Mouse (Mus musculus) G1E-ER4 (cell line): ENCODE data around the gene Ciita. TPM values are rescaled to one million over a fixed set of nuclear protein-coding genes. Genes with fewer than 3 reads are reported as not detected.

Experiments
- GATA1 ChIP-seq: IDR thresholded peaks from one replicate; pipeline ENCODE4 v1.8.0; 2012; ENCODE audit warnings: low read length, inconsistent platforms
- polyA plus RNA-seq: library from polyadenylated mRNA; stranded (reverse); fragments of >175 nt; gene quantifications from 2 replicates; pipeline ENCODE4 v1.2.3, GENCODE M21; 2012

Gene Ciita
- 0.01 TPM in 2 replicates for polyA plus RNA-seq

DNA sequence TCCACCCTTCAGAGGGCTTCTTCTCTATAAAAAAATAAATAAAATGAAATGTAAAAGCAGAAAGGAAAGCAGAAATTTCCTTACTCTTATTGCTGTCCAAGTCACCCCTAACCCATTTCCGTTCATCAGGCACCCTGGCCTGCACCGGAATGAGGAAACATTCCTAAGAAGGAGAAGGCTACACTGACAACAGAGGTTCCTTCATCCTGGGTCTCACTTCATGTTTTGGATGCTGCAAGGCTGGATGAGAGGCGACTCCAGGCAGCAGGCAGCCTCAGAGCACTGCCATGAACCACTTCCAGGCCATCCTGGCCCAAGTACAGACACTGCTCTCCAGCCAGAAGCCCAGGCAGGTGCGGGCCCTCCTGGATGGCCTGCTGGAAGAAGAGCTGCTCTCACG lies at the start of gene Ciita:
Gene Ciita (plus strand): TSS at position 203 of the 400 bp plus-strand sequence.
- no peak for TF ChIP-seq GATA1

DNA sequence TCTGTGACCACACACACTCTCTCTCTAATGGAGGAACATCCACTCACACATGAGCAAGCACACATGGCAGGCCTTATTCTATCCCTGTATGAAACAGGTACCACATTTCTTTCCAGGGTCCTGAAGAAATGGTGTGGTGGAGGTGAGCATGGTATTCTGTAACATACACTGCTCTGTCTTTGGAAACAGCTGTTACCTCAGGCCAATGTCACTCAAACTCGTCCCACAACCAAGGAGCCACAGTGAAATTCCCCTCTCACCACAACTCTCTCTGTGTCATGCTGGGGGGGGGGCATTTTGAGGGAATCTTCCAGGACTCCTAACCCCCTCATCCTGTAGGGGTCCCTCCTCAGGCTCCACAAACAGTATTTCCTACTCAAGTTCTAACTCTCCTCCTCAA lies 47.9 kb upstream of the Ciita start:
- TF ChIP-seq GATA1, result no peak

DNA sequence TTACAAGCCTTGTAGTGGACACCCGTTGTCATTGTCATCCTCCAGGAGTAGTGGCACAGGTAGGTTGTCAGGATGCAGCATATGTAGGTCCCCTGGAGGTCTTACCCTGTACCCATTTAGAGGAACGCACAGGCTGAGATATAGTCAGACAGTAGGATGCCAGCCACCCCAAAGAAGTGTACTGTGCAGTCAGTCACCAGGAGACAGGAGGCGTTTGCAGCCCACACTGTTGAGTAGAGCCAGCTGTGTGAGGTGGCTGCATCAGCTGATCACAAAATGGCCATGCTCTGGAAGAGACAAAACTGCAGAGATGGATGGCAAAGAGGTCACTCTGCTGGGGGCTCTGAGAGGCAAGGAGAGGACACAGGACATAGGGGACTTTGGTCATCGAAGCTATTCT lies 47.5 kb upstream of the Ciita start:
- no peak for TF ChIP-seq GATA1

DNA sequence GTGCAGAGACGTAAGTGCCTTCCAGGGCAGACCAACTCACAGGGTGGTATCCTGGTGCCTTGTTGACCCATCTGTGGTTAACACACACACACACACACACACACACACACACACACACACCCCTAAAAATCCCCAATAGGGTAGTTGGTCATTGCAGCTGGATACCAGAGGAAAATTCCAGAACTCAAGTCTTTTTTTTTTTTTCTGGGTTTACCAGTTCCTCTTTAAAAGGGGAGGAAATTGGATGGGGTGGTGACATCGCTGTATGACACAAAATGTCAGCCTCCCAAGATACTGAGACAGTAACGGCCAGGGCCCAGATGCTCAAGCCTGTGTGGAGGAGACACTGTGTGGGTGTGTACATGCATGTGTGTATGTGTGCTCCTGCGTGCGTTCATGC lies 46.5 kb upstream of the Ciita start:
- TF ChIP-seq GATA1, result no peak

DNA sequence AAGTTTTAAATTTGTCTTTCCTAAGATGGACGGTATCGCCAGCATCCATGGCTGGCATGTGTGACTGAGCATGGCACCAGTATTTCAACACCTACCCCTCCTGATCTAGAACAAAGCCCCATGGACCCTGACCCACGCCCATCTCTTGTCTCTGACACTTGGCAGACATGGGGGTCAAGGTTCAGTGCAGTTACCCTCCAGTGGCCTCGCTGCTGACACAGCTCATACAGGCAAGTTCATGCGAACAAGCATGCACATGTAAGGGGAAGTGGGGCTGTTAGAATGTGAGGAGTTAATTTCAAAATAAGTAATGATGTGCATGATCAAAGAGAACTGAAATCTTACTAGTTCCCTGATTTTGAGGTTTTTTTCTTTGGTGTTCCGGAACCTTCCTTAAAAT lies 43.7 kb upstream of the Ciita start:
- TF ChIP-seq GATA1, result no peak

DNA sequence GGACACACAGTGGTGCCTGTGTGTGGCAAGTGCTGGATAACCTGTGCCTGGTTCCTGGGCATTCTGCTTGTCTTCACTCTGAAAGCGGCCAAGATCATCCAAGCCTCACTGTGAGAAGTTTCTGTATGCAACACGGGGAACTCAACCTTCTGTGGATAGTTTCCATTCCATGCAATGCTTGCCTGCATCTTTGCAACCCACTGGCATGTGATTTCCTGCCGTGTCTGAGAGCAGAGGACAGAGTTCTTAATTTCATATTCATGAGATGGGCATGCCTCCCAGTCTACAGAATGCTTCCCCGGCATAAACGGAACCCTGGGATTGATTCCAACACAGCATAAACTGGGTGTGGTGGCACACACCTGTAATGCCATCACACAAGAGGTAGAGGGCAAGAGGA lies 41.8 kb upstream of the Ciita start:
- TF ChIP-seq GATA1, result no peak

DNA sequence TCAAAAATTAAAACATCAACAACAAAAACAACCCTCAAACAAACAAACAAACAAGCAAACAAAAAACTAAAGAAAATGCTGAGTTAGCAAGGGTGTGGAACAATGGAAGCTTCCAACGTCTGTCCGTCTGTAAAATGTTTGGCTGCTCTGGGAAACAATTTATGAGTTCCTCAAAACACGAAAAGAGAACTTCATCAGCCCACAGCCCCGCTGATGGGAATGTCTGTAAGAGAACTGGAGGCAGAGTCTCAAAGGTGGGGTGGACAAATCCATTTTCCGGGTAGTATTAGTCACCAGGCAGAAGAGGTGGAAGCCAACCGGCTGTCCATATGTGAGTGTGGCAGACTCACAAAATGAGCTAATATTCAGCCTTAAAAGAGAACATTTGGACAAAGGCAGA lies 38.5 kb upstream of the Ciita start:
- TF ChIP-seq GATA1, result no peak

DNA sequence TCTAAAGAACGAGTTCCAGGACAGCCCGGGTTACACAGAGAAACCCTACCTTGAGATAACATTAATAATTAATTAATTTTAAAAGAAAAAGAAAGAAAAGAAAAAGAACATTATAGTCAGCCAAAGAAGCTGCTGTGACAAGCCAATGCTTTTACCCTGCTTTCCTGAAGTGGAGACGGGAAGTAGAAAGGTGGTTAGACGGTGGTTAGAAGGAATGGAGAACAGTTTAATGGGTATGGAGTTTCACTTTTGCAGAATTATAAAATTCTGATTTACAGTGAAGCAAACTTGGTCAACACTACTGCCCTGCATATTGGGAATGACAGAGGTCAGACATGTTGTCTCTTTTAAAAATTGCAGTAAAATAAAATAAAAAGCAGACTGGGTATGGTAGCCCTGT lies 38.1 kb upstream of the Ciita start:
- no peak for TF ChIP-seq GATA1

DNA sequence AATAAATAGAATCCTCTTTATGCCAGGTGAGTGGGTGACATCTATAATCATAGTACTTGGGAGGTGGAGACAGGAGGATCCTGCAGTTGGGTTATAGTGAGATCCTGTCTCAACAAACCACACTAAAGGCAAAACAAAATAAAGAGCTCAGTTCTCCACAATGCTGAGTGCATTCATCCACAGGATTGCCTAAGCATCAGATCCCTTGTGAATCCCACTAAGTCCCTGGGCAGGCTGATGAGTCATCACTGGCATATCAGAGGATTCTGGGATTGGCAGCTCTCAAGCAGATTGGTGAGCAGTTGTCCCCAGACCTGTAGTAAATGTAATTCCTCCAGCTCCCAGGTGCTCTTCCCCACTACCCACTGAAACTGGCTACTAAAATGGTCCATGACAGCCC lies 36.1 kb upstream of the Ciita start:
- no peak for TF ChIP-seq GATA1

DNA sequence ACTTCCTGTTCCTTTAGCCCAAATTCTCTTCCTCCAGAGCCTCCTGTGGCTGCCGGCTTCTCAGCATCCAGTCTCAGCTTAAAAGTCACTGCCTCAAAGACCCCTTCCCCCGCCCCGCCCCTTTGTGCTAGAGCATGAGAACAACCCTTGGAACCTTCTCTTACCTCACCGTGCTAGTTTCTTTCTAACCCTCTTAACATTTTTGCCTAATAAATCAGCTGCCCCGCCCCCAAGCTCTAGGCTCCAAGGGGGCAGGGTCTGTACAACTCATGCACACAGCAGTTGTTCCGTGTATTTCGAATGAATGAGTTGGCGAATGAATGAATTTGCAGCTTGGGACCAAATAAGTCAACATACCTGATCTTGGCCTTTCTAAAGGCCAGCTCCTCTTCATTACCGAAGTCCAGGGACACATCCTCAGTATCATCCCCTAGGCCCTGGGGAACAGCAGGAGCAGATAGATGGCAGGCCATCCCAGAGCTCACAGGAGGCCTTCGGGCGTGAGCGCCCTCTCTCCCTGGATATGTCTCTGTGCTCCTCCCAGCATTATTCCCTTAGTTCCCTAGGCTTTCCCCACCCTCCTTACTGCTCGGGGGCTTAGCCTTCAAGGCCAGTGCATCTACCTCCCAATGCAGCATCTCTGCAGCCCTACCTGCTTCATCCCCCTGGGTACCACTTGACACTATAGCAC lies 33.1 kb upstream of the Ciita start:
- no peak for TF ChIP-seq GATA1

DNA sequence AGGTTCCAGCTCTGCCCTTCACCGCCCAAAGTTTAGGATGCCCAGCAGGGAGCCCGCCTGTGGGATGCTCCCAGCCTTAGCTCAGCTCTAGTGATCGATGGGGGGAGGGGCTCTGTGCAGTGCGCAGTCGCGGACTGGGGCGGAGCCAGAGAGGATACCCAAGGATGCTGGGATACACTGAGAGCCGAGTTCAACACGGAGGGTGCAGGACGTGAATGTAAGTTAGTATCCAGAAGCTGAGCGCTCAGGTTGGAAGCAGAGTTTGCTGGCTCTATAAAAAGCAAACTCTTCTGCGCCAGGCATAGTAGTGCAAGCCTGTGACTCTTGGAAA lies 32.6 kb upstream of the Ciita start, which contains the start of gene Tvp23a:
Gene Tvp23a (minus strand): TSS at position 99 of the 331 bp plus-strand sequence.
- no peak for TF ChIP-seq GATA1

DNA sequence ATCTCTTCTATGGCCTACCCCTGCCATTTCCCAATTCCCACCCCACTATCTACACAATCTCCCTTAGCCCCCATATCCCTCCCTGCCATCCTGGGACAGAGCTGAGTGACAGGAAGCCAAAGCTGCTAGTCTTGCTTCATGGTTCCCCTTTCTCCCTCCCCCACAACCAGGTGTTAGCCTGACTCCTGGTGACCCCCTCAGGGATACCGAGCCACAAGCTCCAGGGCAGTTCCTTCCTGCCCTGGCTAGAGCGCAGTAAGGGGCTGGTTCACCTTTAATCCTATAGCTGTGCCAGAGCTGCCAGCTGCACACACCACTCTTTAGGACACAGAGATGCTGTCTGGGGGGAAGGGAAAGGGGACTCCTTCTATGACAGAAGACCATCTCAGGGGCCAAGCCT lies 32.1 kb upstream of the Ciita start:
- TF ChIP-seq GATA1, result no peak

DNA sequence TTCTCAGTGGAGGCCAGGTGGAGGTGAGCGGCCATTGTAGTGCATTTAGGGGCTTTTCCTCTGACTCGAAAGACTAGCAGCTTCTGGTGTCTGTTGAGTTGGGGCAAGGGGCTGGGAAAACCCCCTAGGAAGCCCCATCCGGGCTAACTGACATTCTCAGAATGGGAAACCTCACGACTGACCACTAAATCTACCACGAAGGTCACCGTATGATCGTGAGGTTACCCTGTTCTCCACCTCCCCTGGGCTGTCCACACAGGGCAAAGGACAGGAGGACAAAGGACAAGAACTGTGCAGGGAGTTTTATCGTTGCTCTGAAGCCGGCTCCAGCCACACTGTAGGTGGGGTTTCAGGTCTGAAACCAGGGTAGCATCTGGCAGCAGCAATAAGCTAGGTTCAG lies 30.9 kb upstream of the Ciita start:
- TF ChIP-seq GATA1, result no peak

DNA sequence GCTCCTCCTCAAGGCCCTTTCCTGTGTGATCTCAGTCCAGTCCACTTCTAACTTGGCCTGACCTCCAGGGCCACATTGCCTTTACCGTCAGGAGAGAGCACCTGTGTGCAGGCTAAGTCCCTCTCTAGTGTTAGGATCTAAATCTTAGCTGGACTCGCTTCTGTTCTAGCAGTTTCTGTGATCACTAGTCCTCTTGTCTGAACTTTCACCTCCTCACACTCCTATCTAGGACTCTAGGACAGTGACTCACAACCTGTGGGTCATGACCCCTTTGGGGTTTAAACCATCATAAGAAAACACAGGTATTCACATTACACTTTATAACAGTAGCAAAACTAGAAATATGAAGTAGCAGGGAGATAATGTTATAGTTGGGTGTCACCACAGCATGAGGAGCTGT lies 28.0 kb upstream of the Ciita start:
- no peak for TF ChIP-seq GATA1

DNA sequence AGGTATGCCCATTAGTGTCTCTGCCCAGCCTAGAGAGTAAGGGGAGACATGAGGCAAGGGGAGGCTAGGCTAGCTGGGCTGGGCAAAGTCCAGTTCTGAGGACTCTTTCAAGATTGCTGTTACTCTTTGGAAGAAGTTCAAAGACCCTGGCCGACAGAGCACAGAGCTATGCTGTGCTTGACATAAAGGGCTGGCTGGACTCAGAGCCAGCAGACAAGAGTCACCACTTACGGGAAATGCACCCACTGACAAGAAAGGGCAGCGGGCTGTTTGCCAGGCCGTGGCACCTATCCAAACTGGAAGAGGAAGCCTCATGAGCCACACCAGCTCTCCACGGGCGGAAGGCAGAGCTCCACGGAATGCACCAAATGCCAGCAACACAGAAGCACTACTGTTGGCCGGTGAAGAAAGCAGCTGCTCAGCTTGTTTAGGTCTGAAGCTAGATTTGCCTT lies 27.4 kb upstream of the Ciita start:
- no peak for TF ChIP-seq GATA1

DNA sequence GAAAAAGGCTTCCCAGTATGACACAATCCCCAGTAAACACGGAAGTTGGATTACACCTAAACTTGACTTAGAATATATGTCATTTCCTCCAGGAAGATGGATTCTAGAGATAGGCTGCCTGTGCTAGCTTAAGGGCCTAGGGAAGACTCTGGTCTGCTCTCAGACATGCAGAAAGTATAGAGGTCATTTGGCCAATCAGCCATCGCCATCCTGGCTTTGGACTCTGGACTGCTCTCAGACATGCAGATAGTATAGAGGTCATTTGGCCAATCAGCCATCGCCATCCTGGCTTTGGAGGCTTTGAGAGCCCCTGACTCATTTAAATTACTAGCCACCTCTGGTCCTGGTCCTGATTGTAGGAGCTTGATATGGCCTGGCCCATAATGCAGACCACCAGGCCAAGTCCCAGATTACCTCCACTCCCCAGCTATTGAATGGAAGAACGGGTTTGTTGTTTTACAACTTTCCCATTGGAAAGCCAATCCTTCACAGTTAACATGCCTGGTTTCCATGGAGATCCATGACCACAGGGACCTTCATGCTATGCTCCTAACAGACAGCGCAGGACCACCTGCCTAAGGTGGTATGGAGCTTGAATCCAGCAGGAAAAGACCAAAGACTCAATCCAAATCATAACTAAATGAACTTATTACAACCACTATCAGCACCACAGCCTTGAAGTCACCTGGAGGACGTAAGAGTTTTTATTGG lies 25.8 kb upstream of the Ciita start:
- TF ChIP-seq GATA1, result no peak

DNA sequence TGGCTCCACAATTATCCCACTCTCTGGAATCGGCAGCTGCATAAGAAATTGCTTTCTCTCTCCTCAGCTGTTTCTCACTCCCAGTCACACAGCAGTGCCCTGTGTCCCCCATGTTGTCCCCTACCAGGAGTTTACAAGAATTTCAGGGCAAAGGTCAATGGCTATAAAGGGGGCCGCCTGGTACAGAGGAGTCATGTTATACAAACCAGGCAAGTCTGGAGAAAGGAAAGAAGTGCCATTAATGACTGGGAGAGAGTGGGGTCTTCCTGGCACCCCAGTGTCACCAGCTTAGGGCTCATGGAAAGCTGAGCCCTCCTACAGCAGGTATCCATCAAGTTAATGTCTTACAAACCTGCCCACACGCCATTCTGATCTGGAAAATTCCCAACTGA lies 25.3 kb upstream of the Ciita start:
- no peak for TF ChIP-seq GATA1

DNA sequence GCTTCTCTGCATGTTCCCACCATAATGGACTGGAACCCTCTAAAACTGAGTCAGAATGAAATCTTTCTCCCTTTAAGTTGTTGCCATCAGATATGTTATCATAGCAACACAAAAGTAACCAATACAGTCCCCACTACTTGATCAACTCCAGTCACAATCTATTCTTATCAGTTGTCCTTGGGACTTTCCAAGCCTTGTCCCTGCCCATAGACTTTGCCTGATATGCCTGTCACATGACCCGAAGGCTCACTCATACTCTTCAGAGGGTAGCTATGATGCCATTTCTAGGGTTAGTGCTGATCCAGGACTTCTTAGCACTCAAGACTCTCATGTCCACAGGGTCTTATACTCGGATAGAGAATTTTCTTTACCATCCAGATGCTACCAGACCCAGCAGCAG lies 19.7 kb upstream of the Ciita start:
- TF ChIP-seq GATA1, result no peak

DNA sequence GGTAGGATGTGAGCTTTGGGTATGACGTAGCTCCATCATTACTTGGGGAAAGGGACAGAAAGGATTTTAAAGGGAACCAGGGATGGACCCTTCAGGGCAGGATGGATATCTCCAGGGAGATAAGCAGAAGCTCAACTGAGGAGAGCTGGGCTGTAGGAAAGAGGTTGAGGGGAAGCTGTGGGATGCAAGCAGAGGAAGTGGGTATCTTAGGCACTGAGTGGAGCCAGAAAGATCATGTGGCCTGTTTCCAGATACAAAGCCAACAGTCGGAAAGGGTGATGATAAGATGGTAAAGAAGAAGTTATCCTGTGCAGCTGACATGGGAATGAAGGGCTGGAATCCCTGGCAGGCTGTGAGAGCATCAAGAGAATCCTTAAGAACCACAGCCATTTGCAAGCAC lies 18.7 kb upstream of the Ciita start:
- TF ChIP-seq GATA1, result no peak
